Mouse (Mus musculus): Measurements from ENCODE around the gene Pitpnc1.

DNA sequence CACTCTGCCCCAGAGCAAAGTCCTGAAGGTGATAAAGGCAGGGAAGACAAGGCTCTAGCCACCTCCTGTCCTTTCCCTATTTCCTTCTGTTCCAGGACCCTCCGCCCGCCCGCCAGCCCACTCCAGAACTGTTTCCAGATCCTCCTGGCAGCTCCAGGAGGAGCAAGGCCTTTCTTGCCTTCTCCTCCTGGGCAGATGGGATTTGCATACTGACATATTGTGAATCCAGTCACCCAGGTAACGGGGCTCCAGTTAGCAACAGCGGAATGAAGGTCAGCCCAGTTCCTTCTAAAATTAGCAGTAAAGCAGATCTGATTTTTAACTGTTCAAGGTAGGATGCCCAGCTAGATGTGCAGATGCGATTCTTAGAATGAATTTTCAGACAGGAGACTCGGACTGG lies 114.3 kb downstream of the Pitpnc1 start:
- TF ChIP-seq EP300 (IDR thresholded peaks at IDR 0.05; ENCODE audit: low read depth) (no peak), CTCF (IDR thresholded peaks at IDR 0.05; ENCODE audit: low read depth) (no peak)
